Mouse (Mus musculus): Measurements from ENCODE around the gene Mtch1. TPM values are rescaled to one million over a fixed set of nuclear protein-coding genes. Genes with fewer than 3 reads are reported as not detected.

Mtch1 gene
- polyA plus RNA-seq, 1 experiment = 138 TPM

- no peak for TF ChIP-seq POLR2A (IDR thresholded peaks at IDR 0.05; ENCODE audit: borderline replicate concordance, low read depth, low read length)
- no peak for TF ChIP-seq CTCF (IDR thresholded peaks at IDR 0.05; ENCODE audit: low read depth, low read length)
- H3K27ac ChIP-seq (ENCODE audit: insufficient read depth, low read depth, low read length) = no peak overlapping the region
- peaks cover 13% of the 10 kb centered on the region for H3K4me1 ChIP-seq (ENCODE audit: control insufficient read depth, insufficient read depth, low read length)
These were observed 1.3 kb upstream of the Mtch1 start for GRCm38 (mm10) chr17:29348996-29349395.

GRCm38 (mm10) chr17:29347126-29347644 lies 549 bp downstream of the Mtch1 start:
- Histone ChIP-seq H3K4me1 (ENCODE audit: control insufficient read depth, insufficient read depth, low read length) (peaks cover 17% of the 10 kb centered on the region), H3K4me3 (ENCODE audit: insufficient read depth, low read length) (peak overlapping the region; percentile 100), H3K27ac (ENCODE audit: insufficient read depth, low read depth, low read length) (no peak overlapping the region)
- TF ChIP-seq POLR2A (IDR thresholded peaks at IDR 0.05; ENCODE audit: borderline replicate concordance, low read depth, low read length) (no peak), CTCF (IDR thresholded peaks at IDR 0.05; ENCODE audit: low read depth, low read length) (no peak)

More at GRCm38 (mm10) chr17:29348996-29349395, 1.3 kb upstream of the Mtch1 start:
- no peak overlapping the region for H3K4me3 ChIP-seq (ENCODE audit: insufficient read depth, low read length)

DNA sequence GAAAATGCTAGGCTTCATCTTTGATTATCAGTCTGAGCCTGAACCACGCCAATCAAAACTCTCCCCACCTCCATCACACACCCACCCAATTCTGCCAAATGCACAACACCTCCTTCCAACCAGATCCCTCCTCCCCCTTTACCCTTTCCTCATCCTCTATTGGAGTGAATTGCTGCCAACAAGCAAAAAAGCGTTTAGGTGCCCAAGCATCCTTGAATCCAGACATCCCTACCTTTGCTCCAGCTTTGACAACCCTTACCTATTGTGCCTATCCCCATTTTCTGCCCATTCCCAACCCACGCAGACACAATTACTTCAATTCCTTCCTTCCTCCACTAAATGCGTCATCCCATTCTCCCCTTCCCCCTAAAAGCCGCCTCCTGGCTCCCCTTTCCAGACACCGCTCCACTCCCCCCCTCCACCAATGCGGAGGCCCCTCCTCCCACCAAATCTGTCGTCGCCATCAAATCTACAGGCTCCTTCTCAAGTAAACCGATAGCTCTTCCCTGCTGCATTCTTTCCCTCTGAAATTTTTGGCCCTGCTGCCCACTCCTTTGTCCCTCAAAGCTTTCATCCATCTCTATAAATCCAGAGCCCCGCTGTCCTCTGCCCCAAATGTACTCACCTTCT lies 1.1 kb downstream of the Mtch1 start:
- Histone ChIP-seq H3K4me1 (ENCODE audit: control insufficient read depth, insufficient read depth, low read length) (peaks cover 21% of the 10 kb centered on the region), H3K27ac (ENCODE audit: insufficient read depth, low read depth, low read length) (no peak overlapping the region), H3K4me3 (ENCODE audit: insufficient read depth, low read length) (peak overlapping the region; percentile 100)
- TF ChIP-seq CTCF (IDR thresholded peaks at IDR 0.05; ENCODE audit: low read depth, low read length) (no peak), POLR2A (IDR thresholded peaks at IDR 0.05; ENCODE audit: borderline replicate concordance, low read depth, low read length) (no peak)

DNA sequence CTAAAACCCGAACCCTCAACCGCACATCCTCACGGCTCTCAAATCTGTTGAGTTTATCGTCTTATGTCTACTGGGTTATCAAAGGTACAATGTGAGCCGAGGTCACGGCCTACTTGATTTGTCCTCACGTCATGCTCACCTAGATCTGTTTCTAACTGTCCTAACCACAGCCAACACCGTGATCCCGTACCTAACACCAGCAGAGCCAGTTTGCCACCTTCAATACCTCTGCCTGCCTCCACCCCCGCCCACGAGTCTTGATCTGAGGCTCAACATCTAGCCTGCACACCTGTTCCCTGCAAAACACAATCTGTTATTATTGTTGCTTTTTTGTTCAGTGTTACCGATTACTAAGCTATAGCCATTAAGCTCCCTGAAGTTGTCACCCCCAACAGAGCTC lies 2.5 kb downstream of the Mtch1 start:
- H3K27ac ChIP-seq (ENCODE audit: insufficient read depth, low read depth, low read length) = no peak overlapping the region
- TF ChIP-seq CTCF (IDR thresholded peaks at IDR 0.05; ENCODE audit: low read depth, low read length) (no peak), POLR2A (IDR thresholded peaks at IDR 0.05; ENCODE audit: borderline replicate concordance, low read depth, low read length) (no peak)
- H3K4me3 ChIP-seq (ENCODE audit: insufficient read depth, low read length) = no peak overlapping the region
- H3K4me1 ChIP-seq (ENCODE audit: control insufficient read depth, insufficient read depth, low read length) = peaks cover 21% of the 10 kb centered on the region

- no peak overlapping the region for H3K27ac ChIP-seq (ENCODE audit: insufficient read depth, low read depth, low read length)
- peaks cover 20% of the 10 kb centered on the region for H3K4me1 ChIP-seq (ENCODE audit: control insufficient read depth, insufficient read depth, low read length)
- no peak overlapping the region for H3K4me3 ChIP-seq (ENCODE audit: insufficient read depth, low read length)
- TF ChIP-seq CTCF (IDR thresholded peaks at IDR 0.05; ENCODE audit: low read depth, low read length) (no peak), POLR2A (IDR thresholded peaks at IDR 0.05; ENCODE audit: borderline replicate concordance, low read depth, low read length) (no peak)
These were observed 4.5 kb downstream of the Mtch1 start for GRCm38 (mm10) chr17:29343241-29343640.

- H3K27ac ChIP-seq (ENCODE audit: insufficient read depth, low read depth, low read length) = no peak overlapping the region
- no peak overlapping the region for H3K4me3 ChIP-seq (ENCODE audit: insufficient read depth, low read length)
- TF ChIP-seq CTCF (IDR thresholded peaks at IDR 0.05; ENCODE audit: low read depth, low read length) = no peak
- TF ChIP-seq POLR2A (IDR thresholded peaks at IDR 0.05; ENCODE audit: borderline replicate concordance, low read depth, low read length) = no peak
- peaks cover 18% of the 10 kb centered on the region for H3K4me1 ChIP-seq (ENCODE audit: control insufficient read depth, insufficient read depth, low read length)
These were observed 5.5 kb downstream of the Mtch1 start for GRCm38 (mm10) chr17:29342010-29342910.

DNA sequence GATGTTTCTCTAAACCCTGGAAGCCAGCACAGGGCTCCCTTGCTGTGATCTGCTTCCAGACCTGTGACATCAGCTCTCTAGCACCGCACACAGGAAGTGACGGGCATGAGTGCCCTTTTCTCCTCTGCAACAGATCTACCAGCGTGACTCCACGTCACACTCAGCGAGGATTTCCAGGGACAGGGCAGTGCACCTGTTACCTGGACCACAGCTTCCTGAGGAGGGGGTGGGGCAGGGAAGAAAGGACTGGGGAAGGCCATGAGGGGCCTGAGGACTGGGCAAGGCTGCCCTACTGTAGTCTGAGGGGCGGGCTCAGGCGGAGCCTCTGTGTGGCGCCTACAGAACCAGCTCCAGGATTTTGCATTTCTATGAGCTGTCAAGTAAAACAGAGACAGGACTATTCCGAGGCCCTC lies 6.1 kb downstream of the Mtch1 start:
- Histone ChIP-seq H3K4me3 (ENCODE audit: insufficient read depth, low read length) (no peak overlapping the region), H3K27ac (ENCODE audit: insufficient read depth, low read depth, low read length) (peak overlapping the region; percentile 18; the same call in 1 of the 2 replicates), H3K4me1 (ENCODE audit: control insufficient read depth, insufficient read depth, low read length) (peaks cover 18% of the 10 kb centered on the region)
- TF ChIP-seq CTCF (IDR thresholded peaks at IDR 0.05; ENCODE audit: low read depth, low read length) (no peak), POLR2A (IDR thresholded peaks at IDR 0.05; ENCODE audit: borderline replicate concordance, low read depth, low read length) (no peak)

DNA sequence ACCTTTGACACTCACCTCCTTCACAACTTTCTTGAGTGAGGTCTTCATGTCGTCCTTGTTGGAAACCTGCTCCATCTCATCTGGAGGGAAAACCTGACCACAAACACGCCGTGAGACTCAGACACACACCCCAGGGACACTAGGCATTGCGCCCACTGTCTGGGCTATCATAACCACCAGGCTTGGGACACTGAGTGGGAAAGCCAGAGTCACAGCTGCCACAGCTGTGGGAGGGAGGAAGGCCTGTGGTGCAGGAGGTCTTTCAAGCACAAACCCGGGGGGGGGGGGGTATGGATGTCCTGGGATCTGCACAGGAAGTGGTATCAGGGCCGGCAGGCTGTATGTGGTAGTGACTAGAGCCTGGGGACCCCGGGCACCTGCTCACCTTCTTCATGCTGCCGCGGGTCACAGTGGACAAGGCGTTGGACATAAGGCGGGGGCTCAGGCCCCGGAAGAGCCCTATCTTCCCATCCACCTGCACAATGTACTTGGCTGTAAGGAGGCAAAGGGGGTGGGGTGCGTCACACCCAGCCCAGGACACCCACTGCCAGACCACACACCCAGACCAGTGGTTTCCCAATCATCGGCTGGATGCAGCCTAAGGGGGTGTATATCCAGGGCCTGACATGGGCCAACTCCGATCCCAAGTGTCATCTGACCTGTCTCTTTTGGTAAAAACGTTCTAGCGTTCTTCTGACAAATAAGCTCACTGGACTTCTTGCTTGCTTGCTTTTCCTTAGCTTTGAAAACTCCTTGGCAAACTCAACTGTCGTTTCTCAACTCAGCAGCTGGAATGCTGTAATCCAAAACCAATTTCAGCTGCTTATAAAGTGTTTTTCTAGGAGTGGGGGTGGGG lies 7.1 kb downstream of the Mtch1 start:
- Histone ChIP-seq H3K4me3 (ENCODE audit: insufficient read depth, low read length) (no peak overlapping the region), H3K4me1 (ENCODE audit: control insufficient read depth, insufficient read depth, low read length) (peaks cover 8% of the 10 kb centered on the region; the same call in 1 of the 2 replicates), H3K27ac (ENCODE audit: insufficient read depth, low read depth, low read length) (no peak overlapping the region)
- TF ChIP-seq POLR2A (IDR thresholded peaks at IDR 0.05; ENCODE audit: borderline replicate concordance, low read depth, low read length) (no peak), CTCF (IDR thresholded peaks at IDR 0.05; ENCODE audit: low read depth, low read length) (no peak)

GRCm38 (mm10) chr17:29339170-29339768 lies 8.5 kb downstream of the Mtch1 start:
- TF ChIP-seq POLR2A (IDR thresholded peaks at IDR 0.05; ENCODE audit: borderline replicate concordance, low read depth, low read length) (no peak), CTCF (IDR thresholded peaks at IDR 0.05; ENCODE audit: low read depth, low read length) (no peak)
- no peak overlapping the region for H3K27ac ChIP-seq (ENCODE audit: insufficient read depth, low read depth, low read length)
- H3K4me1 ChIP-seq (ENCODE audit: control insufficient read depth, insufficient read depth, low read length) = peaks cover 8% of the 10 kb centered on the region; the same call in 1 of the 2 replicates
- no peak overlapping the region for H3K4me3 ChIP-seq (ENCODE audit: insufficient read depth, low read length)
